Mouse (Mus musculus) lung, postnatal 0 days (tissue): ENCODE measurements around the gene Gpi1. TPM values are rescaled to one million over a fixed set of nuclear protein-coding genes. Genes with fewer than 3 reads are reported as not detected.
A peak's percentile ranks its signal among the peaks of the same experiment; 100 is the strongest.
"Not testable (repeated sequence)": the region's sequence is repeated elsewhere in the genome, so short reads cannot be mapped to it uniquely, and the experiment has no call there.

Source experiments
- ATAC-seq: fragments of 200-750 bp; cut with Nextera tagmentation; 2 replicates; pipeline ENCODE4 v1.8.0; 2017; ENCODE audit warnings: moderate library complexity
- DNase-seq: peaks from one replicate; pipeline ENCODE4 v3.0.0-alpha.2; 2016; ENCODE audit warnings: low spot score
- H3K27ac ChIP-seq: fragments of 300-500 bp; sonication (generic); 2 replicates; pipeline ENCODE4 v1.5.1; 2014; ENCODE audit warnings: antibody characterized with exemption, mild to moderate bottlenecking, low read length, mixed read lengths
- H3K27me3 ChIP-seq: fragments of 300-500 bp; sonication (generic); replicated peaks from 2 replicates; pipeline ENCODE4 v1.6.1; 2014; ENCODE audit warnings: low read length, mixed read lengths; ENCODE audit not compliant: insufficient read depth
- H3K36me3 ChIP-seq: fragments of 300-500 bp; sonication (generic); 2 replicates; pipeline ENCODE4 v1.6.1; 2014; ENCODE audit warnings: low read length, mixed read lengths; ENCODE audit not compliant: insufficient read depth
- H3K4me1 ChIP-seq: fragments of 300-500 bp; sonication (generic); 2 replicates; pipeline ENCODE4 v1.6.1; 2014; ENCODE audit warnings: antibody characterized with exemption, low read depth, low read length, mixed read lengths; ENCODE audit not compliant: insufficient read depth
- H3K4me2 ChIP-seq: fragments of 300-500 bp; sonication (generic); replicated peaks from 2 replicates; pipeline ENCODE4 v1.6.1; 2014; ENCODE audit warnings: low read depth, mild to moderate bottlenecking, low read length, moderate library complexity, mixed read lengths
- H3K4me3 ChIP-seq: fragments of 300-500 bp; sonication (generic); 2 replicates; pipeline ENCODE4 v1.5.1; 2014; ENCODE audit warnings: low read depth, low read length
- H3K9ac ChIP-seq: fragments of 300-500 bp; sonication (generic); replicated peaks from 2 replicates; pipeline ENCODE4 v1.6.1; 2014; ENCODE audit warnings: low read depth, mild to moderate bottlenecking
- H3K9me3 ChIP-seq: fragments of 300-500 bp; sonication (generic); 2 replicates; pipeline ENCODE4 v1.6.1; 2016; ENCODE audit warnings: low read length, mixed read lengths
- CTCF ChIP-seq: IDR thresholded peaks from 2 replicates; pipeline ENCODE4 v1.5.1; 2016; ENCODE audit warnings: antibody characterized with exemption, mild to moderate bottlenecking
- EP300 ChIP-seq: IDR thresholded peaks from 2 replicates; pipeline ENCODE4 v1.6.1; 2016; ENCODE audit warnings: antibody characterized with exemption, mild to moderate bottlenecking, control low read depth
- WGBS: fragments of 180-500 bp; shearing (Covaris S2); extraction: QIAGEN DNeasy Blood & Tissue Kit; methylation state at CpG from one replicate; pipeline ENCODE4 v1.1.7; 2014; 5-methylcytosine and 5-hydroxymethylcytosine counted together
- polyA plus RNA-seq: library from polyadenylated mRNA; unstranded; fragments of >200 nt; fragmentation: Nextera tagmentation; extraction: Ambion mirVana; gene quantifications from 2 replicates; pipeline ENCODE4 v1.2.1, GENCODE M21; 2015

Gene Gpi1
- polyA plus RNA-seq, 1 experiment from 2014 or later, result 123 TPM

- no peak overlapping the region for H3K27ac ChIP-seq
- WGBS, result 76% methylated on average over 13 of the region's 13 CpGs
- H3K36me3 ChIP-seq, result 0 out of 2 replicates have a peak, but pooled peaks cover 19% of the 10 kb centered on the region
These were observed 46.8 kb downstream of the Gpi1 start for GRCm38 (mm10) chr7:34183356-34183755.

GRCm38 (mm10) chr7:34176241-34176640 lies 53.9 kb downstream of the Gpi1 start:
- WGBS, result 84% methylated on average over 6 of the region's 6 CpGs
- not testable (repeated sequence) for H3K27ac ChIP-seq, ATAC-seq, DNase-seq, H3K36me3 ChIP-seq, H3K4me2 ChIP-seq, H3K9me3 ChIP-seq, H3K4me3 ChIP-seq, H3K4me1 ChIP-seq, H3K9ac ChIP-seq, H3K27me3 ChIP-seq

More at GRCm38 (mm10) chr7:34183356-34183755, 46.8 kb downstream of the Gpi1 start:
- DNase-seq, result no peak
- Histone ChIP-seq H3K27me3 (no peaks in the 10 kb centered on the region), H3K4me1 (no peaks in the 10 kb centered on the region), H3K9ac (no peak overlapping the region), H3K4me3 (no peak overlapping the region), H3K4me2 (no peak overlapping the region), H3K9me3 (no peaks in the 10 kb centered on the region)
- TF ChIP-seq CTCF (no peak), EP300 (no peak)
- ATAC-seq, result no peak

DNA sequence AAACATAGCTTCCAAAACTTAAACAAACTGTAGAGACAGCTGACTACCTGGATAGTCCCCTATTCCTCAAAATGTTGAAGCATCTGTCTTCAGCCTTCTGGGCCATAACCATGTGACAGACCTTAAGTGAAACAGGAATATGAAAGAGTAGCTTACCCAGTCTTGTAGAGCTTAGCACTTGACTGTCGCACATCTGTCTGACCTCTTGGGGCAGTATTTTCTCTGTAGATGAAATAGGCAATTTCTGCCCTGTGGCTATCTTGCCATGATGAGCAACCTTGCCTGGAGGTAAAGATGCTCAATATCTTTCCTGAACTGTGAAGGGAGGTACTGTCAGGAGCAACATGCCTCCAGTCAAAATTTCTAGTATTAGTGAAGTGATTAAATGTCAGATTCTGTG lies 57.9 kb downstream of the Gpi1 start:
- Histone ChIP-seq H3K9me3 (no peaks in the 10 kb centered on the region), H3K4me3 (no peak overlapping the region), H3K27ac (no peak overlapping the region), H3K4me1 (0 out of 2 replicates have a peak, but pooled peaks cover 5% of the 10 kb centered on the region), H3K9ac (no peak overlapping the region), H3K36me3 (no peaks in the 10 kb centered on the region), H3K27me3 (no peaks in the 10 kb centered on the region), H3K4me2 (no peak overlapping the region)
- TF ChIP-seq EP300 (no peak), CTCF (0 out of 2 replicates have a peak, but pooled peaks have one; percentile 22)
- ATAC-seq (no peak), DNase-seq (no peak)
- 68% methylated on average over 1 of the region's 1 CpGs for WGBS

DNA sequence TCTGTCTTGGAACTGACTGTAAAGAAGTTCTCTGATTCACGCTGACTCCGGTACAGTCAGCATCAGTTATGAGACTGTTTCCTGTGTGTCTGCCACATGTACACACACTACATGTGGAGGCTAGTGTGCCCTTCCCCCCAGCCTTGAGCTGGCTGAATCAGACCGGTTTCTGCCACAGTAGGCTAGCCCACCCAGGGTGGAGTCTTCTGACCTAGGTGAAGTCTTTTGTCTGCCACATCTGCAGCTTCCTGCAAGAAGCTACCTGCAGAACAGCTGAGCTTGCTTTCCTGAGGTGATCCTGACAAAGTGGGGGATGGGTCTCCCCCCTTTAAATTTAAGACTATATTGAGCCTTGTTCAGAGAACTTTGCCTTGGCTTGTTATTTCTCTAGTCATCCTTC lies 60.7 kb downstream of the Gpi1 start, which contains the start of gene Uba2:
Gene Uba2 (minus strand): TSS at position 146 of the 400 bp plus-strand sequence.
- 73% methylated on average over 3 of the region's 3 CpGs for WGBS
- Histone ChIP-seq H3K36me3 (0 out of 2 replicates have a peak, but pooled peaks cover 3% of the 10 kb centered on the region), H3K9me3 (no peaks in the 10 kb centered on the region), H3K4me1 (0 out of 2 replicates have a peak, but pooled peaks cover 5% of the 10 kb centered on the region), H3K4me3 (peak within 1 kb of the TSS; percentile 92), H3K27me3 (no peaks in the 10 kb centered on the region), H3K27ac (peak within 1 kb of the TSS; percentile 90; the same call in 1 of the 2 replicates), H3K4me2 (peak within 1 kb of the TSS; percentile 87), H3K9ac (peak within 1 kb of the TSS; percentile 92; the same call in 1 of the 2 replicates)
- DNase-seq (no peak), ATAC-seq (no peak)
- TF ChIP-seq EP300, result no peak
- no peak for TF ChIP-seq CTCF

GRCm38 (mm10) chr7:34168470-34169251 lies 61.5 kb downstream of the Gpi1 start:
- Histone ChIP-seq H3K27ac (peak overlapping the region; percentile 90), H3K27me3 (no peaks in the 10 kb centered on the region), H3K4me1 (0 out of 2 replicates have a peak, but pooled peaks cover 5% of the 10 kb centered on the region), H3K9ac (peak overlapping the region; percentile 92), H3K36me3 (peaks cover 4% of the 10 kb centered on the region; the same call in 1 of the 2 replicates), H3K9me3 (no peaks in the 10 kb centered on the region), H3K4me3 (peak overlapping the region; percentile 92), H3K4me2 (peak overlapping the region; percentile 87)
- WGBS, result 11% methylated on average over 29 of the region's 30 CpGs
- ATAC-seq (peak; percentile 99), DNase-seq (peak; percentile 90)
- TF ChIP-seq EP300 (0 out of 2 replicates have a peak, but pooled peaks have one; percentile 9), CTCF (no peak)

GRCm38 (mm10) chr7:34167766-34168469 lies 62.2 kb downstream of the Gpi1 start:
- ATAC-seq (peak; percentile 75), DNase-seq (peak; percentile 40)
- Histone ChIP-seq H3K4me2 (peak overlapping the region; percentile 87), H3K27me3 (no peaks in the 10 kb centered on the region), H3K9ac (peak overlapping the region; percentile 92), H3K4me1 (0 out of 2 replicates have a peak, but pooled peaks cover 5% of the 10 kb centered on the region), H3K4me3 (peak overlapping the region; percentile 92), H3K9me3 (no peaks in the 10 kb centered on the region), H3K36me3 (peaks cover 11% of the 10 kb centered on the region; the same call in 1 of the 2 replicates), H3K27ac (peak overlapping the region; percentile 90)
- TF ChIP-seq CTCF (no peak), EP300 (no peak)
- WGBS, result 2% methylated on average over 51 of the region's 54 CpGs
